Mouse (Mus musculus): ENCODE data around the gene Fndc3b. TPM values are rescaled to one million over a fixed set of nuclear protein-coding genes. Genes with fewer than 3 reads are reported as not detected.
"Not testable (repeated sequence)": the region's sequence is repeated elsewhere in the genome, so short reads cannot be mapped to it uniquely, and the experiment has no call there.

Gene Fndc3b
- total RNA-seq, 2 experiments from 2014 or later = 30.8 to 35.4 TPM

DNA sequence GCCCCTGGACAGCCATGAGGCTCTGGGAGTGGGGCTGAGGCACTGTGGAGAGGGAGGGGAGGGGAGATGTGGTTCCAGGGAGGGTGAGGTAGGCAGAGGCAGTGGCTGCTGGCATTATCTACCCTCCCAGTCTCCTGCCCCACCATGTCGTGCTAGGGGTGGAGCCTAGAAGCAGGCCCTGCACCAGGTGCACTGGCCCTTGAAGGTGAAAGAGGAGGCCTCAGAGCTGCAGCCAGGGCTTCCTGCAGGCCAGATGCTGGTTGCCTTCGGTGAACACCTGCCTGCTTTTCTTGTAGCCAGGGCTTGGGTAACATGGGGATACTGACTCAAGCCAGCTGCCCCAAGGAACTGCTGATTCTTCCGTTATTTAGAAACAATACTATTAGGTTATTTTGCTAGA lies 226.4 kb downstream of the Fndc3b start:
- intact Hi-C loops (cut with DNase I; ENCODE audit: low total_unique reads) = no loop called here
- DNase-seq = no peak

DNA sequence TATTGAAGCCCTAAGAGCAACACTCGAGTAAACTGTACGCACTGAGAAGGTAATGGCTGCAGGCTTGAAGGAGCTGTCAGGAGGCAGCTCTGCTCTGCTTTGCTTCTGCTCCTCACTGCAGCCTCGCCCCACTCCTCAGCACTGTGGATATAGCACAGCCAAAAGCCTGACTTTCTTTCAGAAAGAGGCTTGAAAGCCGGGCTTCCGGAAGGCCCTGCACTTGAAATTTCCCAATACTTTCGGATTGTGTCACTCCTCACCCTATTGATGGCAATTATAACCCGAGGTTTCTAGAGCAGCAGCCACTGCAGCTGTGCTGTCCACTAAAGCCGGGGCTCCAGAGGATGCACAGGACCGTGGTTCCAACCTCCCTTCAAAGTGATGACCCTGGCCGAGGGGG lies 227.3 kb downstream of the Fndc3b start:
- intact Hi-C loops (cut with DNase I; ENCODE audit: low total_unique reads) = no loop called here
- no peak for DNase-seq

DNA sequence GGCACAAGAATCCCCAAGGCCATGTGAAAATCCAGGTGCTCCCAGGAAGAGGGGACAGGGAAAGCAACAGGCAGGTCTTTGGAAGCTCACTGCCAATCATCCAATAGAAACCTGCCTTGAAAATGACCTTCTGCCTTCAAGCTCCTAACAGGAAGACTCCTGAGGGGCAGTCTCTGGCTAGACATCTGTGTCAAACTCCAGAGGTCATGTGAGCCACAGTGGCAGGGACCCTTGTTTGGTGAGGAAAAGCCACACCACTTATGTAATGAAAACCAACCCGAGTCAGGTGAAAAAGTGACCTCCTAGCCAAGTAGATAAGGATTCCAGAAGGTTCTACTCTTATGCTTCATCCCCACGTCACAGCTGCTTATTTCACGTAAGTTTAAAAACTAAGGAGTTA lies 227.8 kb downstream of the Fndc3b start:
- intact Hi-C loops (cut with DNase I; ENCODE audit: low total_unique reads) = no loop called here
- DNase-seq = no peak

DNA sequence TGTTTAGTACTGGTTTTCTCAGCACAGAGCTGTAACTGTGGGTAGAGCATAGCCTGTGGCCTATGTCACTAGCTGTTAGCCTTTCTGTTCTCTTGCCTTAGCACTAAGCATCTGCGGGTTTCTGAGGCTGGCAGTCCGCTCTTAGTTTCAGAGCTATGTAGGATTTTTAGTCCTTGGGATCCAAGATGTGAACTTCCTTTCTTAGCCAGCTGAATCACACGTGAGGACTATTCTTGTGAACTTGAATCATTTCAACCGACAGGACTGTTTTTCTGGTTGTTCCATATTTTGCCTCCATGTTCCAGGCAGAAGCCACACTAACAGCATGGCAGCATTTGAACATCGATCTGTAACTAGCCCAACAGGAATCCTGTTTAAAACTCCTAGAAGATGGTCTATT lies 229.4 kb downstream of the Fndc3b start:
- no peak for DNase-seq
- intact Hi-C loops (cut with DNase I; ENCODE audit: low total_unique reads) = no loop called here

DNA sequence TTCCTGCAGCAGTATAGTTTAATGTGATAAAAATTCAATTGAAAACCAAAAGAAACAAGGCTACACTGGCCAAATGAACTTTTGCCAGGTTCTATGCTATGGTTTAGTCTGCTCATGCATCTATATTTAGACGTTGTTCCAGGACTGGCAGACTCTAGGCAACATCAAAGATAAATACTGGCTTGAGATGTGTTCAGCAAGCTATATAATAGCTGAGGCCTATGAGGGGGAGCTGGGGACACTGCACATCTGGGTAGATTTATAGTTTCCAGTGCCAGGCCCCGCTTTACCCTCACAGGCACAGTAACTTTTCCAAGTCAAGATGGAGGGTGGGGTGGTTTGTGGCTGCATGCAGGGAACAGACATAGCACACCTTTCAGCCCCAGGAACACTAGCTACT lies 231.7 kb downstream of the Fndc3b start:
- intact Hi-C loops (cut with DNase I; ENCODE audit: low total_unique reads) = no loop called here
- no peak for DNase-seq

DNA sequence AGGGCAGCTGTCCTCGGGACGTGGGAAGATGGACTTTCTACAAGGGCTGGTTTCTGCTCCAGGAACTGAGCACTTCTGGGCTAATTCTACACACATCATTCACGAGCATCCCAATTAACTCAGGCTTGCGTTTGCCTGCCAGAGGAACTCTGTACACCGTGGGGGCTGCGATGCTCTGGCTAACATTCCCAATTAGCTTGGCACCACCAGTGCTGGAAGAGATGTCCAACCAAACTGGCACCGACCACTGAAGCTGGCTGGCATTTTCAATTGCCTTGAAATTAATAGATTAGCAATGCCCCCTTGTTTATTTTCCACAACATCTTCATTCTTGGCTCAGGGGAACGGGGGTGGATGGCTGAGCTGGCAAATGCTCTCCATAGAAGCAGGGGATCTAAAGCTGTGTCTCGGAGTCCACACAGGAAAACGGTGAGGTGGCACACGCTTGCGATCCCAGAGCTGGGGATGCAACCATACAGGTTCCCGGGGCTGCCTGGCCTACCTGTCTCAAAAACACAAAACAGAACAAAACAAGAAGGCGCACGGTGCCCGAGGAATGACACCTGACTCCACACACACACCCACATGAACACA lies 232.4 kb downstream of the Fndc3b start:
- intact Hi-C loops (cut with DNase I; ENCODE audit: low total_unique reads) = no loop called here
- DNase-seq = no peak

DNA sequence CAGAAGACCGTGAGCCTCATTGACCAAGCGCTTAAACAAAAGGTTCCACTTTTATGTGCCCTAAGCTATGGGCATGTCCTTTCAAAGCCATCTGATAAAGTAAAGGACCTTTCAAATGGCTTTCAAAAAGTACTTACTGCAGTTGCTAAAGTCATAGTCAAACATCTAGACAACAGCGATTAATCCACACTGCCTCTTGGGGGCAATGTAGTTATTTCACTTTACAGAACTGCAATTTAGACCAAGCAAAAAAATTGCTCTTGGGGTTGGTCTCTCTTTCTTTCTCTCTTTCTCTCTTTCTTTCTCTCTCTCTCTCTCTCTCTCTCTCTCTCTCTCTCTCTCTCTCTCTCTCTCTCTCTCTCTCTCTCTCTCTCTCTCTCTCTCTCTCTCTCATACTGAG lies 233.4 kb downstream of the Fndc3b start:
- intact Hi-C loops (cut with DNase I; ENCODE audit: low total_unique reads); DNase-seq: not testable (repeated sequence)

DNA sequence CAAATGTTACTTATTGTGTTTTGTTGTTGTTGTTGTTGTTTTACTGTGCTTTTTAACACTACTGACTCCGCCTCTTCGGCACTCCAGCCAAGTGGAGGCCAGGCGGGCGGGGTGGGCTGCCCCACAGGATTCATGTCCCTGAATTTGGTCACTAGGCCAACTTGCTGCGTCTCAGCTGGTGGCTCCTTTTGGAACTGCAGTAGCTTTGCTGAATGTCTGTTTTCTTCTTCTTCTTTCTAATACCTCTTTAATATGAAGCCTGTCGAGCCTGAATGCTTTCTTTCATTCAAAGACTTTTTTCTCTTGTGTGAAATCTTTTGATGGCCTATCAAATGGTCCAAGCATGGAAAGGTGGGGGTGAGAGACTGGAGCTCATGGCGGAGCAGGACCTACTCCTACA lies 235.2 kb downstream of the Fndc3b start:
- intact Hi-C loops (cut with DNase I; ENCODE audit: low total_unique reads) = no loop called here
- DNase-seq = no peak

DNA sequence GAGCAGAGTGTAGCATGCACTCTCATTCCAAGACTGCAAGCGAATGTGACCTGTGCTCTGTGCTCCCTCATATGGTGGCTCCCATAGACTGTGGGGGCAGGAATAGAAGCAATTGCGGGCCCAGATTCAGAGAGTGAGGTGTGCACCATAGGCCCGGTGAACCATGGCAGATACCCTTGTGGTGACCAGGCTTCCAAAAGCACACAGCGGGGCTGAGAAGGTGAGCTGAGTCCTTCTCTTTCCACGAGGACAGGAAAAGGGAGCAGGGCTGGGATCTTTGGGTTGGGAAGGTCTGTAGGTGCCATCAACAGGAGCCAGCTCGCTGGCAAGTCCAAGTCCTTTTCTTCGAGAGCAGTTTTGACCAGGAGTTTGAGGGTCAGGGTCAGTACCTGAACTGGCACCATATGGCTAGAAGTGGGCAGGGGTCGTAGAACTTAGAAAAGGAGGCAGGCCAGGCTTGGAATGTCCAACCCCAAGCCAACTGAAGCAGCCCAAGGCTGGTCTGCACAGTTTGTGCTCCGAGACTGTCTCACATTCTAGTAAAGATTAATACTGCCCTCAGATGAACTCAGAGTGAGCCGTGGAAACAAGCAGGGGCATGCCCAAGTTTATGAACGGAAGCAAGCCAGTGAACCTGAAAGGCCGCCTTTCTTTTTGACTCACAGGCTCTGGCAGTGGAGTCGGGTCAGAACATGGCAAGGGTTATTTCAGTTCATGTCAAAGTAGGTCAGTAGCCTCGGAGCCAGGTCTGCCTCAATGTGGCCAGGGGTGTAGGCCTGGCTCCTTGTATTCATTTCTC lies 237.1 kb downstream of the Fndc3b start:
- intact Hi-C loops (cut with DNase I; ENCODE audit: low total_unique reads) = no loop called here

DNA sequence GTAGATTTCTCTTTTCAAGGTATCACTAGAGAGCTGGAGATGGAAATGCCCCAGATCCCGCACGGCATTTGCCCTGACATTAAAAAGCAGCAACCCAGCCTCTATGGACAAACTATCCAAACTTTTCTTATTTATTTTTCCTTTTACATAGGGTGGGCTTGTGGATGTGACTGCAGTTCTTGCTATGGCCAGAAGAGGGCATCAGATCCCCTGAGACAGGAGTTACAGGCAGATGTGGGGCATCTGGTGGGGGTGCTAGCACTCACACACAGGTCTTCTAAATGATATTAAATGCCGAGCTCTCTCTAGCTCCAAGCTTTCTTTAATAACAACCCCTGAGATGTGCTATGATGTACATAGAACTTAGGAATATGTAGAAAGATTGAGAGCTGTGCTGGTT lies 238.3 kb downstream of the Fndc3b start:
- DNase-seq = no peak
- intact Hi-C loops (cut with DNase I; ENCODE audit: low total_unique reads) = no loop called here

More for the DNA sequence above, 237.1 kb downstream of the Fndc3b start:
- peak; percentile 57 for DNase-seq

DNA sequence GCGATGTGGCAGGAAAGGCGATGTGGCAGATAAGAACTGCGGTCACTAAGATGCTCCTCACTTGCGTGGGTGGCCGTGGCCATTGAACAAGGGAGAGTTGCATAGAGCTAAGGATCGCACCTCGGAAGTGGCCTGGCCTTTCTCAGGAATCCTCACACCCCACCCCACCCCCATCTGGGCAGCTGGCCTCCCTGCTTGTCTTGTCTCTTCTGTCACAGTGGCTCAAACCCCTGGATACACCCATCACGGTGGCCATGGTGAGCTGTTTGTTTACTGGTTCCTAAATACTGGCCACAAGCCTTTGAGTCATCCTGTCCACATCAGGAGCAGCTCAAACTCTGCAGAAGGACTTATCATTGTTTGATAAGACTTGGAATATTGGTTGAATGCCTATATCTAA lies 240.3 kb downstream of the Fndc3b start:
- intact Hi-C loops (cut with DNase I; ENCODE audit: low total_unique reads) = no loop called here
- DNase-seq = no peak

DNA sequence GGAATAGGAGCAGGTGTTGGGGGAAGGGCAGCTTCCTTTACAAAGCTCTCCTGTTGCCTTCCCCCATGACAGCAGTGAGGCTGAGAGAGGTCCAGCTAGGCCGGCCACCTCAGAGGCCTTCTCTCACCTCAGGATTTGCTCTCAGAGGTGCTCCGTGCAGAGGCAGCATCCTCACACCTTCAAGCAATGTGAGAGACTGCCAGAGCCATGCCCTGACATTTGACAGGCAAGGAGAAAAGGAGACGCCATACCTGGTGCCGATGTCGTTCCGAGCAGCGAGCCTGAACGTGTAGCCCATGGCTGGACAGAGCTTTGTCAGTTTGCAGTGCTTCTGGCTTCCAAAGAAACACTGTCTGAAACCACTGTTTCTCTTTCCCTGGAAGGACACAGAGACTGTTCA lies 241.1 kb downstream of the Fndc3b start:
- intact Hi-C loops (cut with DNase I; ENCODE audit: low total_unique reads) = loop anchor here (10.0 kb wide), 1 partner anchor 215 kb away; no protein-coding TSS in a partner anchor
- no peak for DNase-seq

DNA sequence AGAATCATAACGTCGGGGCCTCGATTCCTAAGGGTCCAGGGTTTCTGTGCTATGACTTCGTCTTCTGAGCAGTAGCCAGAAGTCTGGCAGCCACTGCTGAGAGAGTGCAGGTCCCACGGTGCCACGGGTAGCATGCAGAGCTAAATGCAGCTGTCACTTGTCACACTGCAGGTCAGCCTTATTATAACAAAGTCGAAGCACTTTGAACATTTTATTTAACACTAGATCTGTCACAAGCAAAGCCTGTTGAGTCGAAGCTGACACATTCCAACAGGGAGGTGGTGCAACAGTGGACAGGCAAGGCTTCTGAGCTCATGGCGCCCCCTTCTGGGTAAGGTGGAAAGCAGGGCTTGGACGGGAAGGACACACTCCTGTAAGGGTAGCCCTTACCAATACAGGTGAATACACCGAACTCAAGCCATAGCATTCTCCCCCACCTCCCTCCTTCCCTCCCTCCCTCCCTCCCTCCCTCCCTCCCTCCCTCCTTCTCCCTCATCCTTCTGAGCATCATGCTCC lies 243.5 kb downstream of the Fndc3b start:
- intact Hi-C loops (cut with DNase I; ENCODE audit: low total_unique reads) = loop anchor here (10.0 kb wide), 1 partner anchor 213 kb away; no protein-coding TSS in a partner anchor
- no peak for DNase-seq

DNA sequence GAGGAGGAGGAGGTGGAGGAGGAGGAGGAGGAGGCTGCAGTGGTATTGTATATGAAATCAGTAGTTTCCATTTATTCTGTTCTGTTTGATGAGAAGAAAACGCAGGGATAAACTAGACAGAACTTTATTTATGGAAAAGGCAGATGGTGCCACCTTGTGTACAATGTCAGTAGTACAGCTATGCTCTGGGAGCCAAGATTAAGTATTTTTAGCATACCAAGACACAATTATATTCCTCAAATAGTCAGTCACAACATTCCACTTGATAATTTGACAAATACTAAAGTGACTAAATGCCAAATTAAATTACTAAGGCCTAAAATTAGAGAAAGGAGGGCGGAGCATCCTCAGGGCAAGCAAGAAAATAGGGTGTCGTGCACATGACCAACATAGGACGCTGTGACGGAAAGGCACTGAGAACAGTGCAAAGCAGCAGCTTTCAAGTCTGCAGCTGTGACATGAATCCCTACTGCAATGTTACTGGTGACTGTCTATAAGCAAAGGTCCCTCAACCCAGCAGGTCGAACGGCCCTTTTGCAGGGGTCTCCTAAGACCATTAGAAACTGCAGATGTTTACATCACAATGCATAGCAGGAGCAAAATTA lies 244.7 kb downstream of the Fndc3b start:
- no peak for DNase-seq
- intact Hi-C loops (cut with DNase I; ENCODE audit: low total_unique reads) = loop anchor here (10.0 kb wide), 1 partner anchor 212 kb away; no protein-coding TSS in a partner anchor

DNA sequence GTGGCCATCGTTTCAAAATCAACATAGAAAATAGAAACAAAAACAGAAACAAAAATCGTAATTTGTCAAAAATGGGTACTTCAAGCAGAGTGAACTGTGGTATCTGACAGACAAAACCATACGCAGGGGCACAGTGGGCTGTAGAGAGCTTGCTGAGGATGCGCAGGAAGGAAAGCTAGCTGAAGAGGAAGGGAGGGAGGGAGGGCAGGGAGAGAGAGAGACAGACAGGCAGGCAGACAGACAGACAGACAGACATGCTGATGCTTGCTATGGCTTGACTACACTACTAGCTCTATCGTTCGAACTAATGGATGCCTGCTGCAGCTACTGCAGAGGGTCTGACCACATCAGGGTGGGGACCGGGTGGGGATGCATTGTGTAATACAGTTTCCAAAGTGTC lies 247.7 kb downstream of the Fndc3b start:
- DNase-seq = no peak
- intact Hi-C loops (cut with DNase I; ENCODE audit: low total_unique reads) = loop anchor here (10.0 kb wide), 1 partner anchor 209 kb away; no protein-coding TSS in a partner anchor

DNA sequence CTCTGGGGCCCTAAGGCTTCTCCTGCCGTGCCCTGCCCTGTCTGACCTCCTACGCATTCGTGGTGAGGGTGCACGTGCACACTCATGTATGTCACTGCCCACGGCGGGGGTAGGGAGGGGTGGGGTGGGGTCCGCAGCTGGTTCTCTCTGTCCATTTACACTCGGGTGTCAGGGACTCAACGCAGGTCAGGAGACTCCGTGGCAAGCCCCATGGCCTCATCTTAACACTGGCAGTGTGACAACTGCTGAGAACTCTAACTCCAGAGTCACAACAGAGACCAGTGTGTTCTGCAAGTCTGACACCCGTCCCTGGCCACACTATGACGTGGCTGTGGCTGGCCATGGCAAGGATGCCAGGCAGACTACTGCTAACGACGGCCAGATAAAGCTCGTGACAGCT lies 248.2 kb downstream of the Fndc3b start:
- intact Hi-C loops (cut with DNase I; ENCODE audit: low total_unique reads) = loop anchor here (10.0 kb wide), 1 partner anchor 208 kb away; no protein-coding TSS in a partner anchor

DNA sequence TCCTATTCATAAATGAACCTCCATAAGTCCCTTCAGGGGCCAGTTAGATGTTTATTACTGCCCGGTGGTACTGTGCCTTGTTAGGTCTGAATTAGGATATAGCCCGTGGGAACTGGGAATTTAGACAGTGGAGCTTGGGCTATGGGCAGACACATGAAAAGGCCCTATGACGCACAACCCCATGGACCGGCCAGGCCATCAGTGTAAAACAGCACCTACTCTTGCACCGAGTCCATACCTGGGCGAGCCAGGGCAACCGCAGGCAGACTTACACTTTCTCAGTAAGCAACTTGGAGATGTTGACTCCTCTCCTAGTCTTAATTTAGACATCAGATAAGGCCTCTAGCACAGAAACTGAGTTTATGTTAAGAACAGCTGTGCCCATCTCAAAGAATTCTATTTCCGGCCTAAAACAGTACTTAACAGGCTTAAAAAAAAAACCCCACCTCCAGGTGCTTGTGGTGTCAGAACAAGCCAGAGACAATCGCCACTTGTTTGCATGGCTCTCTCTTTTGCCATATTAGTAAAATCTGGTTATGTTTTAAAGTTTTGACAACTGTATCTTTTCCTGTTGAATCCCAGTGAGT lies 248.7 kb downstream of the Fndc3b start:
- no peak for DNase-seq
- intact Hi-C loops (cut with DNase I; ENCODE audit: low total_unique reads) = loop anchor here (10.0 kb wide), 1 partner anchor 208 kb away; no protein-coding TSS in a partner anchor

More for the DNA sequence above, 248.2 kb downstream of the Fndc3b start:
- no peak for DNase-seq

DNA sequence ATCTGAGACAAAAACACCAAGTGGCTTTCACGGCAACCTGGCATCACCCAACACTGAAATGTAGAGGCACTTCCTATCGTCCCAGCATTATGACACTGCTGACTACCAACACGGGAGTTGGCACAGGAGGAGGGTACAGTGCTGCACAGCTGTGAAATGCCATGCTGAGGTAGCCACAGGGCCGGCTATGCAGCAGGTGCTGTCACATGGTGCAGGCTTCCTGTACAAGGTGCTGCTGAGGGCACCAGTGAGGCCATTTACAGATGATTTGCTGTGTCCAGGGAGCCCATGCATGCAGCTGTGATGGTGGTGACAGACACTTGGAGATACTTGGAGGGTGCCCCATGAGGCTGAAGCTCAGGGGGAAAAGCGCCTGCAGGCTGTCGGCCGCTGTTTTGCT lies 249.2 kb downstream of the Fndc3b start:
- no peak for DNase-seq
- intact Hi-C loops (cut with DNase I; ENCODE audit: low total_unique reads) = loop anchor here (10.0 kb wide), 1 partner anchor 207 kb away; no protein-coding TSS in a partner anchor

DNA sequence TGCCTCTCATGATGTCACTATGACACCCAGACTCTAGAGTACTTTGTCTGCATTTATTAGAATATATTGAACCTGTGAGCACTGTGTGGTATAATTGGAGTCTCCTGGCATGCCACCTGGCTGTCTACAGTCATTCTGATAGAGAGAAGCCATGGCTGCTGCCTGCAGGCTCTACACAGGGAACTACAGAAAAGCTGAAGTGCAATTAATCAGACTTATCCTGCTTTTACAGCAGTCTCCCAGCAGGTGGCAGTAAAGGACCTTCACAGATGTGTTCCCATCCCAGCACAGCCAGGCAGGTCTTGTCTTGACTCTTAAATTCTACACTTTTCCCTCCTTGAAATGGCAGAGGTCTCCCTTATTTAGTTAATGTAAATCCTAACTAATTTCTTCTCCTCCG lies 250.1 kb downstream of the Fndc3b start:
- DNase-seq = peak; percentile 70
- intact Hi-C loops (cut with DNase I; ENCODE audit: low total_unique reads) = loop anchor here (10.0 kb wide), 1 partner anchor 206 kb away; no protein-coding TSS in a partner anchor

DNA sequence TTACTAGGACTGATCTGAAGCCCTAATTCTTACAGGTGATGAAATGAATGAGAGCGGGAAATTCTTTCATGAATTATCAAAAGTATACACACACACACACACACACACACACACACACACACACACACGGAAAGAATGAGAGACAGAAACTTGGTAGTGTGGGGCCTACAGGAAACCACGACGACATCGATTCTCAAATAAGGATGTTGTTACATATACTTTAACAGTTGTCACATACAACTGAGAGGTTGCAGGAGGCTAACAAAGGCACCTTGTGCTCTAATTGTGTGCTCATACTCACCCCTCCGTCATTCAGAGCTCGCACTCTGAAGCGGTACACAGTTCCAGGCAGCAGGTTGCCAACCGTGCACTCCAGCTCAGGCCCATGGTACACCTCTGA lies 252.7 kb downstream of the Fndc3b start:
- intact Hi-C loops (cut with DNase I; ENCODE audit: low total_unique reads) = no loop called here
- no peak for DNase-seq

All from gastrocnemius, postnatal 14 days (tissue).